Mouse (Mus musculus): ENCODE data around the gene Mettl17. TPM values are rescaled to one million over a fixed set of nuclear protein-coding genes. Genes with fewer than 3 reads are reported as not detected.
A peak's percentile ranks its signal among the peaks of the same experiment; 100 is the strongest.
"Not testable (repeated sequence)": the region's sequence is repeated elsewhere in the genome, so short reads cannot be mapped to it uniquely, and the experiment has no call there.

Gene Mettl17
- polyA plus RNA-seq (2015; fragmentation: Nextera tagmentation; extraction: Ambion mirVana) = 33.5 and 40.4 TPM in 2 replicates

- Histone ChIP-seq H3K27me3 (ENCODE audit: control insufficient read depth, insufficient read depth, low read depth, low read length) (no peaks in the 10 kb centered on the region), H3K9ac (ENCODE audit: low read length) (peak within 1 kb of the TSS; percentile 70), H3K4me2 (ENCODE audit: low read depth, low read length) (peak within 1 kb of the TSS; percentile 79), H3K27ac (ENCODE audit: low read length) (peak within 1 kb of the TSS; percentile 76), H3K4me3 (ENCODE audit: low read length) (peak within 1 kb of the TSS; percentile 73), H3K9me3 (ENCODE audit: control insufficient read depth, low read length) (no peaks in the 10 kb centered on the region), H3K36me3 (ENCODE audit: control insufficient read depth, insufficient read depth, low read length) (peaks cover 25% of the 10 kb centered on the region), H3K4me1 (replicated peaks; ENCODE audit: control insufficient read depth, insufficient read depth, low read length) (peaks cover 12% of the 10 kb centered on the region)
- WGBS = under 1% methylated on average over 43 of the region's 43 CpGs
- ATAC-seq (ENCODE audit: low read depth) = peak; percentile 95
Measured at GRCm38 (mm10) chr14:51884598-51885331, at the start of gene Mettl17. Gene Mettl17, plus strand, starts transcription at chr14:51884842.

GRCm38 (mm10) chr14:51838480-51838879, 46.2 kb upstream of the Mettl17 start:
- 31% methylated on average over 2 of the region's 2 CpGs for WGBS
- not testable (repeated sequence) for H3K27ac ChIP-seq (ENCODE audit: low read length); H3K36me3 ChIP-seq (ENCODE audit: control insufficient read depth, insufficient read depth, low read length); H3K27me3 ChIP-seq (ENCODE audit: control insufficient read depth, insufficient read depth, low read depth, low read length); H3K4me2 ChIP-seq (ENCODE audit: low read depth, low read length); ATAC-seq (ENCODE audit: low read depth); H3K9me3 ChIP-seq (ENCODE audit: control insufficient read depth, low read length); H3K4me1 ChIP-seq (replicated peaks; ENCODE audit: control insufficient read depth, insufficient read depth, low read length); H3K4me3 ChIP-seq (ENCODE audit: low read length); H3K9ac ChIP-seq (ENCODE audit: low read length)

DNA sequence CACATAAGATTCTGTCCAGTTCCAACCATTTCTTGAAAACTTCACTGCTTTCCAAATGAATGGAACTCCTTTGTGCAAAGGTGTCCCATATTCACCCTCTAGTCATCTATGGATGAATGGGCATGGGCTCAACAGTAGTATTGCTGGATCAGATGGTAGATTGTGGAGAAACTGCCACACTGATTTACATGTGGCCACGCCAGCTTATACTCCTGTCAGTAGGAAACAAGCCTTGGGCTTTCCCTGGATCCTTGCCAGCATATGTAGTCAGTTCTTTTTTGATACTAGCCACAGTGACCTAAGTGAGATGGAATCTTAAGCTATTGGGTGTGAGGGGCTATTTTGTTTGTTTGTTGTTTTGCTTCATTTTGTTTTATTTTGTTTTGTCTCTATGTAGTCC, 42.4 kb upstream of the Mettl17 start:
- Histone ChIP-seq H3K27me3 (ENCODE audit: control insufficient read depth, insufficient read depth, low read depth, low read length) (no peaks in the 10 kb centered on the region), H3K27ac (ENCODE audit: low read length) (no peak overlapping the region), H3K4me1 (replicated peaks; ENCODE audit: control insufficient read depth, insufficient read depth, low read length) (no peaks in the 10 kb centered on the region), H3K4me3 (ENCODE audit: low read length) (no peak overlapping the region), H3K4me2 (ENCODE audit: low read depth, low read length) (no peak overlapping the region), H3K9me3 (ENCODE audit: control insufficient read depth, low read length) (no peaks in the 10 kb centered on the region), H3K9ac (ENCODE audit: low read length) (no peak overlapping the region), H3K36me3 (ENCODE audit: control insufficient read depth, insufficient read depth, low read length) (no peaks in the 10 kb centered on the region)
- no peak for ATAC-seq (ENCODE audit: low read depth)
- WGBS = 45% methylated on average over 1 of the region's 1 CpGs

- H3K4me2 ChIP-seq (ENCODE audit: low read depth, low read length) = no peak overlapping the region
- H3K27me3 ChIP-seq (ENCODE audit: control insufficient read depth, insufficient read depth, low read depth, low read length) = no peaks in the 10 kb centered on the region
- H3K36me3 ChIP-seq (ENCODE audit: control insufficient read depth, insufficient read depth, low read length) = no peaks in the 10 kb centered on the region
- ATAC-seq (ENCODE audit: low read depth) = no peak
- no peak overlapping the region for H3K4me3 ChIP-seq (ENCODE audit: low read length)
- no peak overlapping the region for H3K9ac ChIP-seq (ENCODE audit: low read length)
- H3K27ac ChIP-seq (ENCODE audit: low read length) = no peak overlapping the region
- H3K9me3 ChIP-seq (ENCODE audit: control insufficient read depth, low read length) = no peaks in the 10 kb centered on the region
- WGBS = 67% methylated on average over 2 of the region's 2 CpGs
- H3K4me1 ChIP-seq (replicated peaks; ENCODE audit: control insufficient read depth, insufficient read depth, low read length) = no peaks in the 10 kb centered on the region
Measured at GRCm38 (mm10) chr14:51842781-51843180, 41.9 kb upstream of the Mettl17 start.

DNA sequence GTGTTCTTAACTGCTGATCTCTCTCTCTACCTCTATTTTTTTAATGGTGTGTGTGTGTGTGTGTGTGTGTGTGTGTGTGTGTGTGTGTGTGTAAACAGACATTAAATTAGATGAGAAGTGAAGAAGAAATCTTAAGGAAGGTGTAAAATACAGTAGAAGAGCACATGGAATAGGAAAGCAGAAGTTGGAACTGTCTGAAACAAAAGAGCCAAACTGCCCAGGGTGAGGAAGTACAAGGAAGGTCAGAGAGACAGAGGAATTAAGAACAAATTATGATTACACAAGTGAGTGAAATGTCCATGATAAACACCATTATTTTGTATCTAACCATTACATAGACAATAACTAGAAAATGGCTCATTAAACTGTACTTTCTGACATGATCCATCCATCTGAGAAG, 40.8 kb upstream of the Mettl17 start:
- no peak overlapping the region for H3K9ac ChIP-seq (ENCODE audit: low read length)
- no peaks in the 10 kb centered on the region for H3K4me1 ChIP-seq (replicated peaks; ENCODE audit: control insufficient read depth, insufficient read depth, low read length)
- no peak overlapping the region for H3K27ac ChIP-seq (ENCODE audit: low read length)
- no peak for ATAC-seq (ENCODE audit: low read depth)
- no peak overlapping the region for H3K4me2 ChIP-seq (ENCODE audit: low read depth, low read length)
- H3K4me3 ChIP-seq (ENCODE audit: low read length) = no peak overlapping the region
- no peaks in the 10 kb centered on the region for H3K36me3 ChIP-seq (ENCODE audit: control insufficient read depth, insufficient read depth, low read length)
- no peaks in the 10 kb centered on the region for H3K27me3 ChIP-seq (ENCODE audit: control insufficient read depth, insufficient read depth, low read depth, low read length)
- no peaks in the 10 kb centered on the region for H3K9me3 ChIP-seq (ENCODE audit: control insufficient read depth, low read length)

- no peak overlapping the region for H3K9ac ChIP-seq (ENCODE audit: low read length)
- H3K9me3 ChIP-seq (ENCODE audit: control insufficient read depth, low read length) = no peaks in the 10 kb centered on the region
- H3K4me2 ChIP-seq (ENCODE audit: low read depth, low read length) = no peak overlapping the region
- H3K36me3 ChIP-seq (ENCODE audit: control insufficient read depth, insufficient read depth, low read length) = no peaks in the 10 kb centered on the region
- H3K4me1 ChIP-seq (replicated peaks; ENCODE audit: control insufficient read depth, insufficient read depth, low read length) = no peaks in the 10 kb centered on the region
- 63% methylated on average over 3 of the region's 3 CpGs for WGBS
- H3K27me3 ChIP-seq (ENCODE audit: control insufficient read depth, insufficient read depth, low read depth, low read length) = no peaks in the 10 kb centered on the region
- H3K27ac ChIP-seq (ENCODE audit: low read length) = no peak overlapping the region
- no peak for ATAC-seq (ENCODE audit: low read depth)
- no peak overlapping the region for H3K4me3 ChIP-seq (ENCODE audit: low read length)
Measured at GRCm38 (mm10) chr14:51846566-51846965, 38.1 kb upstream of the Mettl17 start.

- not testable (repeated sequence) for H3K9me3 ChIP-seq (ENCODE audit: control insufficient read depth, low read length); H3K9ac ChIP-seq (ENCODE audit: low read length); H3K27ac ChIP-seq (ENCODE audit: low read length); H3K4me1 ChIP-seq (replicated peaks; ENCODE audit: control insufficient read depth, insufficient read depth, low read length); H3K4me2 ChIP-seq (ENCODE audit: low read depth, low read length); ATAC-seq (ENCODE audit: low read depth); H3K36me3 ChIP-seq (ENCODE audit: control insufficient read depth, insufficient read depth, low read length); H3K4me3 ChIP-seq (ENCODE audit: low read length); H3K27me3 ChIP-seq (ENCODE audit: control insufficient read depth, insufficient read depth, low read depth, low read length)
- 39% methylated on average over 3 of the region's 3 CpGs for whole genome bisulfite sequencing
Measured at GRCm38 (mm10) chr14:51851006-51851405, 33.6 kb upstream of the Mettl17 start.

- no peak for ATAC-seq (ENCODE audit: low read depth)
- Histone ChIP-seq H3K4me1 (replicated peaks; ENCODE audit: control insufficient read depth, insufficient read depth, low read length) (no peaks in the 10 kb centered on the region), H3K4me2 (ENCODE audit: low read depth, low read length) (no peak within 1 kb of the TSS), H3K4me3 (ENCODE audit: low read length) (no peak within 1 kb of the TSS), H3K36me3 (ENCODE audit: control insufficient read depth, insufficient read depth, low read length) (no peaks in the 10 kb centered on the region), H3K27ac (ENCODE audit: low read length) (no peak within 1 kb of the TSS), H3K27me3 (ENCODE audit: control insufficient read depth, insufficient read depth, low read depth, low read length) (no peaks in the 10 kb centered on the region), H3K9ac (ENCODE audit: low read length) (no peak within 1 kb of the TSS), H3K9me3 (ENCODE audit: control insufficient read depth, low read length) (no peaks in the 10 kb centered on the region)
Measured at GRCm38 (mm10) chr14:51853399-51853798, 31.2 kb upstream of the Mettl17 start, which contains the start of gene Ear6. Gene Ear6, plus strand, starts transcription at chr14:51853699.

DNA sequence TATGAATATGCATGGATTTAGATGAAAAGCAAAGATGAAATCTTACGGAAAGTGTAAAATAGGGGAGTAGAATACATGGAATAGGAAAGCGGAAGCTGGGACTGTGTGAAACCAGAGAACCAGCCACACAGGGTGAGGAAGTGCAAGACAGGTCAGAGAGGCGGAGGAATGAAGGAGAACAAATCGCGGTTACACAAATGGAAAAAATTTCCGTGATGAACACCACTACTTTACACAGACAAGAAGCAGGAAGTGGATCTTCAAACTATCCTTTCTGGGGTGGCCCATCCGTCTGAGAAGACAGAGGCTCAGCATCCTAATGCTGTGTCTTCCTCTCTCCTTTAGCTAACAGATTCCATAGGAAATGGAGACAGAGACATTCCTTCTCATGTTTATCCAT, 29.4 kb upstream of the Mettl17 start:
- not testable (repeated sequence) for H3K4me1 ChIP-seq (replicated peaks; ENCODE audit: control insufficient read depth, insufficient read depth, low read length); H3K36me3 ChIP-seq (ENCODE audit: control insufficient read depth, insufficient read depth, low read length); H3K4me3 ChIP-seq (ENCODE audit: low read length); H3K9me3 ChIP-seq (ENCODE audit: control insufficient read depth, low read length); H3K4me2 ChIP-seq (ENCODE audit: low read depth, low read length); H3K9ac ChIP-seq (ENCODE audit: low read length); H3K27me3 ChIP-seq (ENCODE audit: control insufficient read depth, insufficient read depth, low read depth, low read length); ATAC-seq (ENCODE audit: low read depth); H3K27ac ChIP-seq (ENCODE audit: low read length)
- 60% methylated on average over 7 of the region's 7 CpGs for WGBS

DNA sequence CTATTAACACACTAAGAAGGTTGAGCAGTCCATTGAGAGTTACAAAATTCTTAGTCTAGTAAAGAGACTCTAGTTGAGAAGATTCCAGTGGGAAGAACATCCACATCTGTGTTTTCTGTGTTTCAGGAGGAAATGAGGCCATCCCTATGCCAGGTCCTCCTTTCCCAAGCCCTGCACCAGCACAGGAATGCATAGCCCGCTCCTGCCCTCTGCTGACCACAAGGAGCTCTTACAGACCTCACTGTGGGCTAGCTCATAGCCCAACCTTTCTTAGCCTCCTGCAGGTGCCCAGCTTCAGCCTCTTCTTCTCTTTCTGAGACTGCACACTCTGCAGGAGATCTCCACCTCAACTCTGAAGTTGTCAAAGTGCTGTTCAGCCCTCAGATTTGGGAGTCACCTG, 21.0 kb upstream of the Mettl17 start:
- not testable (repeated sequence) for ATAC-seq (ENCODE audit: low read depth)
- 0% methylated on average over 1 of the region's 1 CpGs for WGBS

More for the DNA sequence above, 21.0 kb upstream of the Mettl17 start:
- not testable (repeated sequence) for H3K36me3 ChIP-seq (ENCODE audit: control insufficient read depth, insufficient read depth, low read length); H3K4me2 ChIP-seq (ENCODE audit: low read depth, low read length); H3K4me3 ChIP-seq (ENCODE audit: low read length); H3K27ac ChIP-seq (ENCODE audit: low read length); H3K9ac ChIP-seq (ENCODE audit: low read length); H3K4me1 ChIP-seq (replicated peaks; ENCODE audit: control insufficient read depth, insufficient read depth, low read length); H3K27me3 ChIP-seq (ENCODE audit: control insufficient read depth, insufficient read depth, low read depth, low read length); H3K9me3 ChIP-seq (ENCODE audit: control insufficient read depth, low read length)

Data from lung, embryonic 16.5 days (tissue).